In genomic region chr7:55983107-55983506, GRCm38 (mm10) we compare ENCODE assay signal across 23 mouse cellular contexts. TPM values are rescaled to one million over a fixed set of nuclear protein-coding genes. Genes with fewer than 3 reads are reported as not detected.
DNase-seq lines count a peak whose midpoint lies in the region; ATAC-seq and TF ChIP-seq lines count a peak whose summit lies in the region.
"Had no signal": no experiment of that assay in that cellular context is flagged by ENCODE, and none has a peak within 500 bp of the region (broad histone marks: within the 10 kb centered on the region; RNA-seq: fewer than 3 reads in every experiment).

No protein-coding gene starts in this region.

- TF ChIP-seq CTCF in liver, embryonic 14.5 days (IDR thresholded peaks at IDR 0.05; ENCODE audit: low read depth): no peak
- TF ChIP-seq CTCF in liver, postnatal 0 days (IDR thresholded peaks at IDR 0.05; ENCODE audit: low read depth): no peak

- peaks cover 24% of the 10 kb centered on the region for H3K36me3 ChIP-seq in liver, embryonic 14.5 days (replicated peaks; ENCODE audit: control insufficient read depth, insufficient read depth, low read depth)
- peaks cover 14% of the 10 kb centered on the region for H3K36me3 ChIP-seq in liver, postnatal 0 days (replicated peaks; ENCODE audit: insufficient read depth, low read length)
- peaks cover 6% of the 10 kb centered on the region; the same call in 1 of the 2 replicates for H3K36me3 ChIP-seq in forebrain, embryonic 16.5 days (ENCODE audit: control insufficient read depth, insufficient read depth)
- H3K36me3 ChIP-seq: heart, embryonic 15.5 days had no signal

- H3K27ac ChIP-seq in liver, embryonic 14.5 days: peak overlapping the region; percentile 10; the same call in 1 of the 2 replicates
- no peak overlapping the region for H3K27ac ChIP-seq in liver, postnatal 0 days (ENCODE audit: low read depth)
- no peak overlapping the region for H3K27ac ChIP-seq in forebrain, embryonic 16.5 days (ENCODE audit: low read length)
- H3K27ac ChIP-seq: embryonic facial prominence, embryonic 15.5 days; forebrain, embryonic 10.5 days; heart, embryonic 15.5 days; hindbrain, embryonic 10.5 days; hindbrain, embryonic 14.5 days had no signal

- no peak overlapping the region for H3K9ac ChIP-seq in liver, embryonic 14.5 days (replicated peaks)
- no peak overlapping the region for H3K9ac ChIP-seq in liver, postnatal 0 days (replicated peaks)
- H3K9ac ChIP-seq in forebrain, embryonic 16.5 days (replicated peaks; ENCODE audit: low read depth, low read length): no peak overlapping the region
- H3K9ac ChIP-seq: embryonic facial prominence, embryonic 15.5 days; heart, embryonic 15.5 days; hindbrain, embryonic 14.5 days had no signal

- no peak overlapping the region for H3K4me2 ChIP-seq in liver, embryonic 14.5 days (ENCODE audit: low read depth)
- H3K4me2 ChIP-seq in liver, postnatal 0 days (ENCODE audit: low read depth, low read length): no peak overlapping the region
- H3K4me2 ChIP-seq in forebrain, embryonic 16.5 days (ENCODE audit: low read length): no peak overlapping the region
- H3K4me2 ChIP-seq: embryonic facial prominence, embryonic 15.5 days; heart, embryonic 11.5 days; heart, embryonic 15.5 days; hindbrain, embryonic 14.5 days had no signal

- H3K27me3 ChIP-seq in liver, embryonic 14.5 days (ENCODE audit: control insufficient read depth, insufficient read depth, low read length): no peaks in the 10 kb centered on the region
- H3K27me3 ChIP-seq in liver, postnatal 0 days (ENCODE audit: insufficient read depth, low read length): no peaks in the 10 kb centered on the region
- no peaks in the 10 kb centered on the region for H3K27me3 ChIP-seq in forebrain, embryonic 16.5 days (replicated peaks; ENCODE audit: control insufficient read depth, insufficient read depth, low read length)
- H3K27me3 ChIP-seq: embryonic facial prominence, embryonic 15.5 days; heart, embryonic 15.5 days had no signal

- H3K4me3 ChIP-seq in liver, embryonic 14.5 days (ENCODE audit: insufficient read depth in 1 of 2, low read depth in 2 of 2, low read length in 2 of 2): no peak overlapping the region
- no peak overlapping the region for H3K4me3 ChIP-seq in liver, postnatal 0 days (ENCODE audit: low read depth, low read length)
- no peak overlapping the region for H3K4me3 ChIP-seq in forebrain, embryonic 16.5 days (replicated peaks; ENCODE audit: low read length)
- H3K4me3 ChIP-seq: embryonic facial prominence, embryonic 15.5 days; erythroblast, embryonic 14.5 days; forebrain, embryonic 10.5 days; heart, embryonic 15.5 days; hindbrain, embryonic 10.5 days had no signal

- WGBS in liver, embryonic 14.5 days (ENCODE audit: insufficient replicate concordance): 87% methylated on average over 5 of the region's 5 CpGs
- WGBS in liver, postnatal 0 days (ENCODE audit: insufficient replicate concordance): 91% methylated on average over 5 of the region's 5 CpGs
- 89% methylated on average over 5 of the region's 5 CpGs for WGBS in forebrain, embryonic 16.5 days

- no peak for DNase-seq in liver, embryonic 14.5 days (ENCODE audit: low read depth in 3 of 3, low spot score in 3 of 3)
- no peak for DNase-seq in liver, postnatal 0 days
- peak; percentile 33 for DNase-seq in R1 (ENCODE audit: low read depth, low spot score)
- DNase-seq in ZHBTc4 (ENCODE audit: low read depth, low spot score): peak; percentile 51
- peak; percentile 7 for DNase-seq in lung, postnatal 14 days
- DNase-seq in heart, postnatal 4 days: no peak
- DNase-seq: adrenal gland, postnatal 10 days; cerebellum, adult 11 months; cerebellum, adult 8-10 months; cerebellum, postnatal 14 days; embryo, embryonic 11 days; gastrocnemius, postnatal 36 days; heart, adult 18-20 months; heart, postnatal 14 days had no signal

- TF ChIP-seq EP300 in liver, embryonic 14.5 days (IDR thresholded peaks at IDR 0.05; ENCODE audit: low read depth): no peak
- no peak for TF ChIP-seq EP300 in liver, postnatal 0 days (IDR thresholded peaks at IDR 0.05; ENCODE audit: low read depth)

- no peak for ATAC-seq in liver, embryonic 14.5 days (ENCODE audit: insufficient read depth)
- ATAC-seq in liver, postnatal 0 days: no peak
- ATAC-seq in forebrain, embryonic 16.5 days: no peak
- ATAC-seq: forebrain, embryonic 14.5 days had no signal

- no peaks in the 10 kb centered on the region for H3K9me3 ChIP-seq in liver, embryonic 14.5 days (ENCODE audit: control insufficient read depth, low read length)
- H3K9me3 ChIP-seq in liver, postnatal 0 days (ENCODE audit: low read length): no peaks in the 10 kb centered on the region
- no peaks in the 10 kb centered on the region for H3K9me3 ChIP-seq in forebrain, embryonic 16.5 days (ENCODE audit: control insufficient read depth, low read length)
- H3K9me3 ChIP-seq: embryonic facial prominence, embryonic 15.5 days; forebrain, embryonic 10.5 days; heart, embryonic 15.5 days; hindbrain, embryonic 10.5 days had no signal

- H3K4me1 ChIP-seq in liver, embryonic 14.5 days (replicated peaks; ENCODE audit: control insufficient read depth in 2 of 2, insufficient read depth in 2 of 2, low read length in 1 of 2): peaks cover 24 to 31% of the 10 kb centered on the region in 2 experiments
- H3K4me1 ChIP-seq in liver, postnatal 0 days (ENCODE audit: insufficient read depth): peaks cover 10% of the 10 kb centered on the region; the same call in 1 of the 2 replicates
- H3K4me1 ChIP-seq in forebrain, embryonic 16.5 days (replicated peaks; ENCODE audit: control insufficient read depth, insufficient read depth, low read length): no peaks in the 10 kb centered on the region
- H3K4me1 ChIP-seq: embryonic facial prominence, embryonic 15.5 days; forebrain, embryonic 10.5 days; heart, embryonic 15.5 days; hindbrain, embryonic 10.5 days had no signal

RNA-seq across cellular contexts. Expression of gene Nipa2, which starts 20.8 kb away (rescaled TPM):
- polyA plus RNA-seq in liver, embryonic 14.5 days (2012; rRNA removed): 6.9 and 9.8 TPM in 2 replicates
- 27.5 and 27.9 TPM in 2 replicates for polyA plus RNA-seq in liver, embryonic 14.5 days (2014; fragmentation: Nextera tagmentation; extraction: Ambion mirVana)
- polyA plus RNA-seq in liver, postnatal 0 days (2015; fragmentation: Nextera tagmentation; extraction: Ambion mirVana): 22.7 and 23.9 TPM in 2 replicates
- total RNA-seq in heart, postnatal 4 days (2021): 10 to 100 TPM; 52.7 to 54.0 TPM
- polyA plus RNA-seq in forebrain, embryonic 16.5 days (2015; fragmentation: Nextera tagmentation; extraction: Ambion mirVana): 33.2 and 39.3 TPM in 2 replicates

RNA-seq across cellular contexts. Expression of gene Nipa1, which starts 36.6 kb away (rescaled TPM):
- polyA plus RNA-seq in liver, embryonic 14.5 days (2012; rRNA removed): 6.6 and 8.1 TPM in 2 replicates
- 10.9 and 12.3 TPM in 2 replicates for polyA plus RNA-seq in liver, embryonic 14.5 days (2014; fragmentation: Nextera tagmentation; extraction: Ambion mirVana)
- 3.8 and 4.5 TPM in 2 replicates for polyA plus RNA-seq in liver, postnatal 0 days (2015; fragmentation: Nextera tagmentation; extraction: Ambion mirVana)
- total RNA-seq in heart, postnatal 4 days (2021): 1 to 10 TPM; 3.7 to 3.8 TPM
- polyA plus RNA-seq in forebrain, embryonic 16.5 days (2015; fragmentation: Nextera tagmentation; extraction: Ambion mirVana): 25.0 and 25.3 TPM in 2 replicates

Comparison
In these comparisons a context has a peak if more than half of its experiments do, and no peak if none do; other contexts are left out.
1. DNase-seq: peak in R1 (single experiment), ZHBTc4 (single experiment) and lung, postnatal 14 days (single experiment); none in liver, embryonic 14.5 days (0 of 3), liver, postnatal 0 days (single experiment) and heart, postnatal 4 days (single experiment).